Mouse (Mus musculus) left cerebral cortex, postnatal 36 days (tissue): Measurements from ENCODE around the gene Zfp281. TPM values are rescaled to one million over a fixed set of nuclear protein-coding genes. Genes with fewer than 3 reads are reported as not detected.

Source experiments
- DNase-seq, 2 experiments: peaks; one replicate each; pipeline ENCODE4 v3.0.0; 2021 to 2022; ENCODE audit warnings: low spot score in 2 of 2, mixed read lengths in 1 of 2
- intact Hi-C: fragments of 180-260 bp; cut with DNase I; formaldehyde crosslinking; loops from one replicate; pipeline ENCODE4 v1.15.1; 2025
- total RNA-seq, 2 experiments: library from RNA; stranded (reverse); gene quantifications; 2 replicates each; pipeline ENCODE4 v1.2.3; 2021

The Zfp281 gene
- total RNA-seq, 2 experiments from 2014 or later, result 33.9 to 36.2 TPM

DNA sequence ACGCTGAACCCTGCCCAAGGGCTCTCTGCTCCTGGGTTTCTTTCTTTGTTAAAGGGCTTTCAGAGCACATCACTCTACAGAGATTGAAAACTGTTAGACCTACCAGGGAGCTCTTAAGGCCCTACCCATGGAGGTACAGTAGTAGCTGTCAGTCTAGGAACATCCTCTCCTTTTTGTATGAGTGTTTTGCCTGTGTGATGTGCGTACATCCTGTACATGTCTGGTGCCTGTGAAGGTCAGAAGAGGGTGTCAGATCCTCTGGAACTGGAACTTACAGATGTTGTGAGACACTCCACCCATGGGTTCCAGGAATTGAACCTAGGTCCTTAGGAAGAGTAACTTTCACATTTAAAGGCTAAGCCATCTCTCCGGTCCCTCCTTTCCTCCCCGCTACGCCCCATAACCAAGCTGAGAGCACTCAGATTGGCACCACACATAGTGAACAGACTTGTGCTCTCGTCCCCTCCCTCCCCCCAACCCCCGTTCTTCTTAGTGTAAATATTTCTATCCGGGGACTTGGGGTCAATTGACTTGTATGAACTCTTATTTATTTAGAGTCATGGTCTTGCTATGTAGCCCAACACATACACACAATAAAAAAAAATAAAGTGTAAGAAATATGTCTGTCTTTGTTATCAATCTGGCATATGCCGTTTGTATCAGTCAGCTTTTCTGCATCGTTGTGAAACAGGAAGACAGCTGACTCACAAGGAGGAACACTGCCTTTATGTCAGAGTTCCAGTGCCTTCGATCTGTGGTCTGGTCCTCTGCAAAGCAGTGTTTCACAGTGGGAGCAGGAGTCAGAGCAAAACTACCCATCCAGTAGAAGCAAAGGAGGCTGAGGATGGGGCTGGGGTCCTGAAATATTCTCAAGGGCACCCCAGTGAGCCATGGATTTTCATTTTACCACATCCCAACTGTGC lies 16.1 kb upstream of the Zfp281 start:
- no peak for DNase-seq
- intact Hi-C loops, result no loop called here

DNA sequence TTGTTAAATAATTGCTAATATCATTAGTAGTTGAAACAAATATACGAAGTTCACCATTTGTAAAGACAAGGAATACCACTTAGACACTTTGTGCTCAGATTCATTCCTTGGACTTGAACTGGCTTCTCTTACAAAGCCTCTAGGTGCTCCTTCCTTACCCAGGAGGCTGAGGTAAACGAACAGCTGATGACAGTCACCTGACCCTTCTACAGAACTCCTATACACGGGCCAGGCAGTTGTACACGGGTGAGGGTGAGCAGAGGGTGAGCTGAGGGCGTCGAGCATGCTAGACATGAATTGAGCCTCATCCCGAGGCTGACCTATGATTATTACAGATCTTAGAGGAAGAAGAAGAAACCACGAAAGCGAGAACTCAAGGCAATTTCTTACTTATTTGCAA lies 12.9 kb upstream of the Zfp281 start:
- intact Hi-C loops, result no loop called here
- DNase-seq, result no peak

GRCm38 (mm10) chr1:136613300-136613751 lies 11.4 kb upstream of the Zfp281 start:
- intact Hi-C loops, result no loop called here

GRCm38 (mm10) chr1:136614748-136615440 lies 9.8 kb upstream of the Zfp281 start:
- no peak for DNase-seq
- intact Hi-C loops, result no loop called here

More at GRCm38 (mm10) chr1:136613300-136613751, 11.4 kb upstream of the Zfp281 start:
- DNase-seq, result peak; percentile 26 to 42

- intact Hi-C loops, result no loop called here
- DNase-seq, result no peak
Observed at GRCm38 (mm10) chr1:136617163-136617788, 7.4 kb upstream of the Zfp281 start.

- no peak for DNase-seq
- intact Hi-C loops, result no loop called here
Observed at GRCm38 (mm10) chr1:136618570-136618969, 6.1 kb upstream of the Zfp281 start.

- intact Hi-C loops, result loop anchor here (5.0 kb wide), 4 partner anchors 42 to 102 kb away; no protein-coding TSS in a partner anchor
- DNase-seq, result peak; percentile 40 to 47
Observed at GRCm38 (mm10) chr1:136625019-136625895, 556 bp downstream of the Zfp281 start.

GRCm38 (mm10) chr1:136626141-136626540 lies 1.4 kb downstream of the Zfp281 start:
- intact Hi-C loops, result loop anchor here (5.0 kb wide), 4 partner anchors 41 to 101 kb away; no protein-coding TSS in a partner anchor
- no peak for DNase-seq

GRCm38 (mm10) chr1:136626756-136627155 lies 2.1 kb downstream of the Zfp281 start:
- DNase-seq, result no peak
- intact Hi-C loops, result loop anchor here (5.0 kb wide), 4 partner anchors 41 to 101 kb away; no protein-coding TSS in a partner anchor

GRCm38 (mm10) chr1:136627591-136627990 lies 2.9 kb downstream of the Zfp281 start:
- DNase-seq, result no peak
- intact Hi-C loops, result loop anchor here (5.0 kb wide), 4 partner anchors 40 to 100 kb away; no protein-coding TSS in a partner anchor

DNA sequence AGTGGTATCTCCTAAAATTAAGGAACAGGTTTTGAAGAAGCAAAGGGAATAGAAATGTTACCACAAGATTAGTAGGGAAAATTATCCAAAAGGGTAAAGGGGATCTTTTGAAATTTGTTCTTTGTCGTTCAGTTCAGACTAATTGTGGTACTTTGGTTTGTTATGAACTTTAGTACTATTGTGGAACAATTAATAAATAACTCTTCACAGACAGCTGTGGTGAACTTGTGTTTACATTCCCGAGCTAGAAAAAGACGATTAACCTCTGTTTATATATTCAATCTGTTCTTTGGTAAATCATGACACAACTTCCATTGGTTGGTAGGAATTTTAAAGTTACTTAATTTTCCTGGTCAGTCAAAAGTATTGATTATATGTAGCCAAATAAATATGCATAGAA lies 8.2 kb downstream of the Zfp281 start:
- DNase-seq, result no peak
- intact Hi-C loops, result no loop called here

DNA sequence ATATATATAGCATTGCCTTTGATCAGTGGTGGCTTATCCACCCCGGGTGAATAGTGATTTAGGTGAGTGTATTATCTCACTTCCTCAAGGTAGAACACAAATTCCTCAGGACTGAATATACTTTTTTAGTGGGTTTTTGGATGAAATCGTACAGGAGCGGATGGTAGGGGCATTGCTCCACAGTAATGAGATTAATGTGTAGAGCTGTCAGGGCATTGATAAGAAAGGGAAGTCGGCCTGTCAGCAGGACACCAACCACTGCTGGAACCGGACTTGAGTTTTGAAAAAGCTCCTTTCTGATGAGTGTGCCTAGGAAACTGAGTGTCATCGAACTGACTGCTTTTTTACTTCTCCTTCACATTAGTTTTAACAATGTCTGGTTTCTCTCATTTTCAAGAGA lies 10.9 kb downstream of the Zfp281 start:
- DNase-seq, result no peak
- intact Hi-C loops, result no loop called here

DNA sequence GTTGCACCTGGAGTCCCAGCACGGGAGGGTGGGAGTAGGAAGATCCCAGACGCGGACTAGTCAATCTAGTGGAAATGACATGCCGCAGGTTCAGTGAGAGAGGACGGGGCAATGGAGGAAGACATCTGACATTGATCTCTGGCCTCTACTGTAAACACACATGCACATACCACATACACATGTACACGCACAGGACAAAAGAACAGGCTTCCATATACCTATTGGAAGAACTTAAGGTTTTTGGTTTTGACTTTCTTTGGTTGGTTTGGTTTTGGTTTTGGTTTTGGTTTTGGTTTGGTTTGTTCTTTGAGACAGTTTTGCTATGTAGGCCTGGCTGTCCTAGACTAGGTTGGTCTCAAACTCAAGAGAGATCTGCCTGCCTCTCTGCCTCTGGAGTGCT lies 12.2 kb downstream of the Zfp281 start:
- DNase-seq, result no peak
- intact Hi-C loops, result no loop called here

DNA sequence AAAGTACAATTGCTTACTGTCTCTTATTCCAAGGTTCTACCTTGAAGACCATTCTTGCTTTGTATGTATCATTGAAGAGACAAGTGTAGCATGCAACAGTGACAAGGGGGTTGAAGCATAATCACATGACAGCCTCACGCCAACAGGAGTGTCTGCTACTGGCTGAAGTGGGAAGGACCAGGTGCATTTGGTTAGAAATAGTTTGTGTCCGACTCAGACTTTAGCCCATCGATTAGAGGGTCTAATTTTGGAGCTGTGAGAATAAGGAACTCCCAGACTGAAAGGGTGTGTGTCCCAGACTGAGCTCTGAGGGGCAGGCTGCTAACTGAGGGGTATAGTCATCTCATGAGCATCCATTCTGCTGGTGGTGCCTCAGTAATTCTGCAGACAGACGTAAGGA lies 13.0 kb downstream of the Zfp281 start:
- no peak for DNase-seq
- intact Hi-C loops, result no loop called here

DNA sequence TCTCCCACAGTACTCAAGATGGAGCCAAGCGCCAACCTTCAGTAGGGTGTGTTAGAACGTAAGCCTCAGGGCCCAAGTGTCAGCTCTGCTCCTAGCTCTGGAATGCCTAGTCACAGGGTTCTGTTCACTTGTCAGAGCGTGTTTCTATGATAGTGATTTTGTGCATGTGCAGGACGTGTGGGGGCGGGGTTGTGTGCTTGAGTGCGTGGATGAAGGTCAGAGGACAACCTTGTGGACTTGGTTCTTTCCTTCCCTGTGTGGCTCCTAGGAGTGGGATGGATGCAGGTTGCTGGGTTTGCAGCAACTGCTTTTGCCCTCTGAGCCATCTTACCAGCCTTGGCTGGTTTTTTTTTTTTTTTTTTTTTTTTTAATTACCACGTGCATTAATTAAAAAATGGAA lies 13.5 kb downstream of the Zfp281 start:
- DNase-seq, result no peak

GRCm38 (mm10) chr1:136638699-136639098 lies 14.0 kb downstream of the Zfp281 start:
- DNase-seq, result no peak
- intact Hi-C loops, result no loop called here

More for the DNA sequence above, 13.5 kb downstream of the Zfp281 start:
- intact Hi-C loops, result no loop called here

- intact Hi-C loops, result no loop called here
- DNase-seq, result no peak
Observed at GRCm38 (mm10) chr1:136639221-136639620, 14.5 kb downstream of the Zfp281 start.

DNA sequence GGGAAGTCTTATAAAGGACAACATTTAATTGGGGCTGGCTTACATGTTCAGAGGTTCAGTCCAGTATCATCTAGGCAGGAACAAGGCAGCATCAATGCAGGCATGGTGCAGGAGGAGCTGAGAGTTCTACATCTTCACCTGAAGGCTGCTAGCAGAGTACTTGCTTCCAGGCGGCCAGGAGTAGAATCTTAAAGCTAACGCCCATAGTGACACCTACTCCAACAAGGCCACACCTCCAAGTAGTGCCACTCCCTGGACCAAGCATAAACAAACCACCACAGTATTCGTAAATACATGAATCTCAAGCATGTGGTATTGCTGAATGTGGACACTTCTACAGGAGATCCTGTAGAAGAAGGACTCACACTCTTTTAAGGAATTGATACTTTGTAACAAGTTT lies 18.0 kb downstream of the Zfp281 start:
- DNase-seq, result no peak
- intact Hi-C loops, result no loop called here

DNA sequence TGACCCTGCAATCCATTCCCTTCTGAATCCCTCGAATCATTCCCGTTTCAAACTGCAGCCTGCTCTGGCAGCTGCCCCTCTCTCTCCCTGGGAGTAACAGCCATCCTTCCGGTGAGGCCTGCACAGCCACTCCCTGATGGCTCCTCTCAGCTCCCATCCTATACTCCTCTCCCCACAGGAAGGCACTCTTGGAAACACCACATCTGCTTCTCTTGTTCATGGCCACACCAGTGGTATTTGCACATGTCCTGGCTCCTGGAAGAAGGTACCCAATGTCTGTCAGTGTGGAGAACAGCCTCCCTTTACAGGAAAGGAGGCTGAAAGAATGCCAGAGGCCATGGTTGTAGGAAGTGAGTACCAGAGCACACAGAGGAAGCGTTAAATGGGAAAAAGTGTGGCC lies 19.8 kb downstream of the Zfp281 start:
- no peak for DNase-seq
- intact Hi-C loops, result no loop called here
